Mouse (Mus musculus): ENCODE data around the gene Manba.

DNA sequence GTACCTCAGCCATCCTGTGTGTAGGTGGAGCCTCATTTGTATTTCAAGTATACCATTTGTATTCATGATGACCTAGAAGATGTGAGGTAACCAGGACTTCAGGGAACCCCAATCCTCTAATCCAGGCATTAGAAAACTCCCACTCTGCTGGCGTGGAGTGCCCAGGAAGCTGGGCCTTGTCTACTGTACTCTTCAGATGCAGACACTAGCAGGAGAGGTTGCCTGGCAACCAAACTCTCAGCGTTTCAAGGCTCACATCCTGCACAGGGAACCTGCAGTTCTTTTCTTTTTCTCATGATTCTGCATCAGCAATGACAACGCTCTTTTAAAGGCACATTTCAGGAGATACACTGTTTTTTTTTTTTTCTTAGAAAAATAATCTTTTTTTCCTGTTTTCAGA, 124.8 kb downstream of the Manba start:
- TF ChIP-seq CTCF (IDR thresholded peaks at IDR 0.05; ENCODE audit: borderline replicate concordance, insufficient read depth, low read length), result no peak
- no peak for TF ChIP-seq POLR2A (IDR thresholded peaks at IDR 0.05; ENCODE audit: low read depth, low read length)
